Mouse (Mus musculus) fibroblast of lung, adult 2 months (primary cell): ENCODE measurements around the gene Lyl1.
"Not testable (repeated sequence)": the region's sequence is repeated elsewhere in the genome, so short reads cannot be mapped to it uniquely, and the experiment has no call there.

ENCODE experiments used
- DNase-seq: peaks from one replicate; pipeline ENCODE4 v3.0.0-alpha.2; 2011; ENCODE audit warnings: low read depth

Gene Lyl1

DNA sequence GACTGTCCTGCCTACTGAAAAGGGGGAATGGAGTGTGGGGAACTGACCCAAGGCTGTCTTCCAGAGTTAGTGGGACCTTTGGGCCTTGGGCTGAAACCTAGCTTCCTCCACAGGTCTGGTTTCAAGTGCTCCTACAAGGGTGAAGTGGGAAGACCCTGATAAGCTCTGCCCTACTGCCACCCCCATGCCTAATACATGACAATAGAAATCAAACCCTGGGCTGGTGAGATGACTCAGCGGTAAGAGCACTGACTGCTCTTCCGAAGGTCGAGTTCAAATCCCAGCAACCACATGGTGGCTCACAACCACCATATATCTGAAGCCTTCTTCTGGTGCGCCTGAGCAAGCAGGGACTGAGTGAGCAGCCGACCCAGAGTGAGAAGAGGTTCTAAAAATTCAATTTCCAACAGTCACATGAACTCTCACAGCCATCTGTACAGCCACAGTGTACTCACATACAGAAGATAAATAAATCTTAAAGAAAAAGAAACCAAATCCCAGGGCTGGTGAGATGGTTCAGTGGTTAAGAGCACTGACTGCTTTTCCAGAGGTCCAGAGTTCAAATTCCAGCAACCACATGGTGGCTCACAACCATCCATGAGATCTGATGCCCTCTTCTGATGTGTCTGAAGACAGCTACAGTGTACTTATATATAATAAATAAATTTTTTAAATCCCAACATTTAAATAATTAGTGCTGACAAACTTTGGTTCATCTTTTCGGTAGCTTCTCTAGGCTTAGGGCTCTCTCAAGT lies 32.3 kb upstream of the Lyl1 start:
- no peak for DNase-seq

DNA sequence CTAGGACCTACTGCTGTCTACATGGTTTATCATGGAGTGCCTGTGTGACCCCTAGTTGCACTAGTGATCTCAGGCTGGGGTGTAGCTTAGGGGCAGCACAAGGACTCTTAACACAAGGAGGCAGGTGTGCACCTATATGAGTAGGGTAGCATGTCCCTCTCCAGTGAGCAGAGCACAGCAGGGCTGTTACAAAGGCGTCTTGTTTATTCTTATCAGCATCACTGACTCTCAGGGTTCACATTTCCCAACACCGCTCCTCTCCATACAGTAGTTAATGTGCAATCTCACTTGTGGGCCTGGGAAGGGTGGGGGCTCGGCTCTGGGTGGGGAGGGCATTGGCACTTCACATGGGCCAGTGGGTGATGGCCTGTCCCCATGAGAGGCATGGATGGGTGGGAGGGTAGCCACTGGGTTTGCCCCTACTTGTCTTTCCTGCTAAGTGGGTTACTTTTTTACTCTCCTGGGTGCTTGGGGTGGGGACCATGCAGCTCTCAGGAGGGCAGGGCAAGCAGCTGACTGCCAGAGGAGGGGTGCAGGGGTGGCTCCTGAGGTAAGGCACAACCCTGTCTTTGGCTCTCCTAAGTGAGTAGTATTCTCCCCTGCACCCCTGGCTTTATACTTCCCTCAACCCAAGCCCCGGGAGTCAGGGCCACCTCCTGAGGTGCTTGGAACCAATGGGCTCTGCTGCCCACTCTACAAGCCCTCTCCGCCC lies 30.8 kb upstream of the Lyl1 start:
- not testable (repeated sequence) for DNase-seq

DNA sequence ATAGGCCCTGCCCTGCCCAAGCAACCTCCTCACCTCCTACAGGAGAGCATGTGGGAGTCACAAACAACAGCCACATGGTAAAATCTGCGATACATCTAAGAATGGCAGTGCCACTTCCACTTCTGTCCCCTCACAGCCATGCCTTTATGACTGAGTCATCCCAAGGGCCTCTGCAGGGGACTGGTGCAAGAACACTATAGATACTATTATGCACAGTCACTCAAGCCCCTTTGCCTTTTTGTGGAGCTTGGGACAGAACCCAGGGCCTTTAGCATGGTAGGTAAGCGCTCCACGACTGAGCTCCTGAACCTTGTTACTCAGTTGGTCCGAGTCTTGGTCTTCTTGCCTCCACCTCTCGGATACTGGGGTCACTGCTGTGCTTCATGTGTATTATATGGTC lies 24.0 kb upstream of the Lyl1 start:
- no peak for DNase-seq

DNA sequence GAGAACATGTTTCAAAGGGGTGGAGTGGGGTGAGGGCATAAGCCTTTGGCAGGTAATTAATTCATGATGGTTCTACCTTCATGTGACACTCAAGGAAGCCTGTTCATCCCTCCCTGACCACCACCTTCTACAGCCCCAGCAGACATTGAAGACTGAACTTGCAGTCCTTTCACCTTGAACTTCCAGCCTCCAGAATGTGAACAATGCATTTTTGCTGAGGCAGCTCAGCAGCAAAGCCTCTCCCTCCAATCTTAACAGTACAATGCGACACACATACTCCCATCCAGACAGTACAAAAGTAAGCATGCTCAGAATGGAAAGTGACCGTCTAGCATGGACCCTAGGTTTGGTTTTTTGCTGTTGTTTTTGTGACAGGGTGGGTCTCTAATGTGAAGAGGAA lies 19.8 kb upstream of the Lyl1 start:
- DNase-seq = no peak

DNA sequence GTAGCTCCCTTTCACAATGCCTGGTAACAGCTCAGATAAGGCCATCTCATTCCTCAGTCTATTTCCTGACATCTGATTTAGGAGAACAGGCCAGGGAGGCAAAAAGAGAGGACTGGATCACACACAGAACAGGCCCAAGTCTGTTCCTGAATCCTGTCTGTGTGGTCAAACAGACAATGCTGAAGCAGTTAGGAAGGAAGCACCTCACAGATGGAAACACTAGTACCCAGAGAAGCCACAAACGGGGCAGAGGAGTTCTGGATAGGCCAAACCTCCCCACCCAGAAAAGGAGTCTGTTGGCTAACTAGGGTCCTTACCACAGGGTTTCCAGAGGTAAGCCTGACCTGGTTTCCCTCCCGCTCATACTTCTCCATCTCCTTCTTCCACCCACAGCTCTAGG lies 19.0 kb upstream of the Lyl1 start:
- no peak for DNase-seq

DNA sequence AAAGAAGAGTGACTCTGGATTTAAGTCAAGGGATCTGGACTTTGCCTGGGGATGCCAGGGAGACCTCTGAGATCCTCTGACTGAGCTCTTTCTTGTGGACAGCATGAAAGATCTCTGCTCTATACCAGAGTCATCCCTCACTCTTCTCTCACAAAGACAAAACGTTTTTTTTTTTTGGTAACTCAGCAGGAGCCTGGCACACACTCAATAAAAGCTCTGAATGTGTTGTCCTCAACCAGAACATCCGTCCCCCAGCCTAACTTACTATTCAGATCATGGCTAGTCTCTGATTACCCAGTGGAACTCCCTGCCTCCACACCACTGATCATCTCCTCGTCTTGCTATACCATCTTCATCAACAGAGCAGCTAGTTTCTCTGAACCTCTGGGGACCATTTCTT lies 16.7 kb upstream of the Lyl1 start:
- no peak for DNase-seq

DNA sequence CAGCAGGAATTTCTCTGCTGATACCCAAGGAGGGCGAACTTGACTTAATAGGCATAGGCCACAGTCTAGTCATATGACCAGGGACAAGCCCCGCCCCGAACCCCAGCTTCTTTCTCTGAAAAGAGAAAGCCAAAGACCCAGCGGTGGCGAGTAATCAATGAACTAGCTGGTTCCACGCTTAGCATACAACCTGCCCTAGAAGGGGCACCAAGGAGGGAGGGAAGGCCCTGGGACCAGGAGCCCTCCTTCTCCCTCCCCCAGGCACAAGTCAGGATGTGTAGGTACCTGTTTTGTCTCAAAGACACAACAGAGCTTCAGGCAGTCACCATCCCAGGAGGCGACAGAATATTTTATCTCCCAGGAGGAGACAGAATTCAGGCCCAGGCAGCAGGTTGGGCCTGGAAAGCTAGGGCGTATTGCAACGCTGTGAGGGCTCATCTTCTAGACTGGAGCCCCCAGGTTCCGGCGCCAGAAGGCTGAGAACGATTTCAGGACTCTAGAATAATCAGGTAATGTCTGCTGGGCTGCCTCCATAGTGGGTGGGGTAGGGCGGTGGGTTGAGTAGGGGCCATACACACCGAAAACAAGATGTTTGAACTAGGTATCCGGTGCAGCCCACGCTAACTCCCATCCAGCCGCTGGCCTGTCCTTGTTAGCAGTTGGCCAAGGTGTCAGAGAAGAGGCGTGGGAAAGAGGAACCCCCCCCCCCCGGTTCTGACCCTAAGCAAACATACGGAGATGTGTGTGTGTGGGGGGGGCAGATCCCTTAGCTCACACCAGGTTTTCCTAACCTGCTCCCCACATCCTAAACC lies 14.9 kb upstream of the Lyl1 start, which contains the start of gene Trmt1:
Gene Trmt1, plus strand, starts transcription at position 117 of the 812 bp plus-strand sequence.
- DNase-seq = no peak

DNA sequence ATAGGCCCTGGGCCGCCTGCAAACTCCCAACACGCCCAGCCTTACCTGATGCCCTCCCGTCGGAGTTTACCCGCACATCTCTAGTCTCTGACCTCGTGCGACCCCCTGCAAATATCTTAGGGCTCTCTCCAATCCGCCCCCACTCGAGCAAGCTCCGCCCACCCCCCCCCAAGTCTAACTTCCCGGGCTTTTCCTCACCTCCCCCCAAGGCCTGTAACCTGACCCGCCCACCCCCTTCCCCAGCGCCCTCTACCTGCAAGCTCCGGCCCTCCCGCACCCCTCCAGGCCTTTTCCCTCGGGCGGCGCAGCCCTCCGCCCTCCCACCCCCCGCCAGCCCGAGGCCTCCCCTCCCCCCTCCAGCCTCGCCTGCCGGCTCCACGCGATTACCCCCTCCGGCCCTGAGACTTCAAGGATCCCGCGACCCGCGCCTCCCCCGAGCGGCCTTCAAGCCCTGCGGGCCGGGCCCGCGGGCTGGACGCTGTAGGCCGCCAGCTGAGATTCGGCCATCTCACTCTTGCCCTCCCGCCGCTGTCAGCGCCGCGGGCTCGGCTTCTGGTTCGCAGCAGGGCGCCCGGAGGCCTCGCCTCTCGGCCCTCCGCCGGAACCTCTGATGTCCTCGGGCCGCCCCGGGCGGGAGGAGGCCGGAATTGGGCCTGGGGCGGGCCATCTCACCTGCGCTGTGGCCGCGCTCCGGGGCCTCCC lies 14.1 kb upstream of the Lyl1 start:
- no peak for DNase-seq

DNA sequence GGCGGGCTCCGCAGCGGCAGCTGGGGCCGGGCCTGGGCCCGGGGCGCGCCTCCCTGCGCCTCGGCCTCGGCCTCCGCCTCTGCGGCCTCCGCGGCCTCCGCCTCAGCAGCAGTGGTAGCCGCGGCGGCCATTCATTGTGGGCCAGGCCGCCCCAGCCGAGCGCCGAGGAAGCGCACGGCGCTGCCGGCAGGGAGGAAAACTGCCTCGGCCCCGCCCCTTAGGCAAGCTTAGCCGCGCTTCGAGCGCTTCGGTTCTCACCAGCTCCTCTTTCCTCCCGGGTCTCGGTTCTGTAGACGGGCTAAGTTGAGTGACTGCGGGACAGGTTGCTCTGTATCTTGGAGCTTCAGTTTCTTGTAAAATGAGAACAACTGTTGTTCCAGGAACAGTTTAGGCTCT lies 13.6 kb upstream of the Lyl1 start, which contains the start of gene Nacc1:
Gene Nacc1, minus strand, starts transcription at position 158 of the 396 bp plus-strand sequence.
- no peak for DNase-seq

DNA sequence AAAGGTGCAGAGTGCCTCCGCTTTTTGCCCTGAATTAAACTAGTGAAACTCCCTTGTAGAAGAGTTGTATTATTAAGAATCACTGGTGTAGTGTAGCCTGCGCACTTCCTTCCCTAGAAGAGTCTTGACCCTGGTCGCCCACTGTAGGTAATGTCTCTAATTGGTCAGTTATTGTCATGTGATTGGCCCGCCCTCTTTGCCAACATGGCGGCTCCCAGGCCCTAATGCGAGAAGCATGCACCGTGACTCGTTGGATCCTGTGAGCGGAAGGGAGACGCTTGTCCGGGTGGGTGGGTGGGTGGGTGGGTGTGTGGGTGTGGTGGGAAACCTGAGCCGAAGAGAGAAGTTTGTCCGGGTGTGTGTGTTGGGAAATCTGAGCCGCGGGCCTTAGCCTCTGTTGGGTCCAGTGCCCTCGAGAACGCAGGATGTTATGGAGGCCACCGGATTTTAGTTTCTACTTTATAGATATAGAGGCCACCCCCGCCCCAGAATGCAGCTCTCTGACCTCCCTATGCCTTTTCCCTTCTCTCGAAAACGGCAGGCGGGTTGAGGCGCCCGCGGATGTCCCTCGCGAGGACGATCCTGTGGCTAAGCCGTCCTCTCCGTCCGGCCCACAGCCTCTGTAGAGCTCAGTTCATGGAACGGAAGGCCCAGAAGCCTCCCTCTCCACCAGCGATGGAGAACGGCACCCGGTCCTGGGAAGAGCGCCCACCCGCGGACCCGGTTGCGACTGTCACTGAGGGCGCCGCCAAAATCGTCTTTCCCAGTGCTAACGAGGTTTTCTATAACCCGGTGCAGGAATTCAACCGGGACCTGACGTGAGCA lies 12.0 kb upstream of the Lyl1 start:
- no peak for DNase-seq

DNA sequence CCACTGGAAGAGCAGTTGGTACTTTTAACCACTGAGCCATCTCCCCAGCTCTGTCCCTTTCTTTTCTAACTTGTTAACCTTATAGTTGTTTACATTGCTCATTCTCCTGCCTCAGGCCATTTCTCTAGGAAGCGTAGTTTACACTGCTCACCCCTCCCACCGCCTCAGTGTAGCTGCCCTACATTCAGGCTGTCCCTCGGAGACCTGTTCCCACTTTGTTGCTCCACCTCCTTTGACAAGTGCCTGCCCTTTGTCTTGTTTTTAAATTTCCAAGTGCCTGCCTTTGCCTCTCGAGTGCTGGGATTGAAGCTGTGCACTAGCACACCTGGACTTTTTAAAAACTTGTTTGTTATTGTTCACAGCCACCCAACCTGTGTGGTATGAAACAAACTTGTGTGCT lies 7.9 kb upstream of the Lyl1 start:
- DNase-seq = no peak

DNA sequence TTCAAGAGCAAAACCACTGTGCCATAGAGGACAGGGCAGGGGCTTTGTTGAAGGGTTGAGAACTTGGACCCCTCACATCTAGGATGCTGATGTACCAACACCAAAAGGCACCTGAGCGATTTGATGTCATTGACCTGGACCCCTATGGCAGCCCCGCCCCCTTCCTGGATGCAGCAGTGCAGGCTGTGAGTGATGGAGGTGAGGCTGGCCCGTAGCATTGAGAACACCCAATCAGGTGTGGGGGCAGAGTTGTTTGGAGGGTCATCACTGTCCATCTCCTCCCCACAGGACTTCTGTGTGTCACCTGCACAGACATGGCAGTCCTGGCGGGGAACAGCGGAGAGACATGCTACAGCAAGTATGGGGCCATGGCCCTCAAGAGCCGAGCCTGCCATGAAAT lies 6.1 kb upstream of the Lyl1 start:
- no peak for DNase-seq

DNA sequence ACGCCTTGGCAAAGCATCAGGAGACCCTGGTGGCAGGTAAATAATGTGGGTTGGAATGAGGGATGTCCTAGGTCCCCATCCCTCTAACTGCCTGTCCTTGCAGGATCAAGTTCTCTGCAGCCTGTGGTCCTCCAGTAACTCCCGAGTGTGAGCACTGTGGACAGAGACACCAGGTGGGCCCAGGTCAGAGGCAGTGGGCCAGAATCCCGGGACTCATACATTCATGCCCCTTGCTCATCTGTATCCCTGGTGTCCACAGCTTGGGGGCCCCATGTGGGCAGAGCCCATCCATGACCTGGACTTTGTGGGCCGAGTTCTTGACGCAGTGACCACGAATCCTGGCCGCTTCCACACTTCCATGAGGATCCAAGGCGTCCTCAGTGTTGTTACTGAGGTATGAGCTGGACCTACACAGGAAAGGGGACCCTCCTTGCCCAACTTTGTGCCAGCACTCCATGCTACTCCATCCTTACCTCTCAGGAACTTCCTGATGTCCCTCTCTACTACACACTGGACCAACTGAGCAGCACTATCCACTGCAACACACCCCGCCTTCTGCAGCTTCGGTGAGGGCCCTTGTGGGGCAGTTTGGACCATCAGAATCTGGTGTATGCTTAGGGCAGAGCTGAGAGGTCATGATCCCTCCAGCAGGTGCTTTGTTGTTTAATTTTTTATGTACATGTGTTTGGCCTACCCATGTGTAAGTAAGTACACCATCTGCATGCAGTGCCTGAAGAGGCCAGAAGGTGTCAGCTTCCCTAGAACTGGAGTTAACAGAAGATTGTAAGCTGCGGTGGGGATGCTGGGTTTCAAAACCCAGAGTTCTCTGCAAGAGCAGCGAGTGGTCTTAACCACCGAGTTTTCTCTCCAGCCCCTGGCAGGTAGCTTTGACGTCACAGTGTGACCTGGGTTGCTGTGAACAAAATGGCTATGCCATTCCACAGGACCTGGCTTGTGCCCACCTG lies 3.8 kb upstream of the Lyl1 start:
- no peak for DNase-seq

DNA sequence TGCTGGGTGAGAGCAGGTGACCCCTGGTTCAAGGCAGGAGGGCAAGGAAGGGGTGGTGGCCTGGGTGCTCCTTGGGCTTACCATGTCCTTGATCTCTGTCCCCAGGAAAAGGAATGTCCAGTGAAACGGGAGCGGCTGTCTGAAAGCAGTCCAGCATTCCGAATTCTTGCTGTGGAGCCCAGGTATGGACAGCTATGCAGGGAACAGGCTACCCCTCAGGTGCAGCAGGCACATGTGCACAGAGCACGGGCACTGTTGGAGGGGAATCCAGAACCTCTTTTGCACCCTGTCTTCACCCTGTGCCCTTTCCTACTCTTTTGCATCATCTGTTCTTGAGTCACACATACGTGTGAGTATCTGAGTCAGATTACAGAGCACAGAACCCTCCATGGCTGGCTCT lies 3.0 kb upstream of the Lyl1 start:
- no peak for DNase-seq

DNA sequence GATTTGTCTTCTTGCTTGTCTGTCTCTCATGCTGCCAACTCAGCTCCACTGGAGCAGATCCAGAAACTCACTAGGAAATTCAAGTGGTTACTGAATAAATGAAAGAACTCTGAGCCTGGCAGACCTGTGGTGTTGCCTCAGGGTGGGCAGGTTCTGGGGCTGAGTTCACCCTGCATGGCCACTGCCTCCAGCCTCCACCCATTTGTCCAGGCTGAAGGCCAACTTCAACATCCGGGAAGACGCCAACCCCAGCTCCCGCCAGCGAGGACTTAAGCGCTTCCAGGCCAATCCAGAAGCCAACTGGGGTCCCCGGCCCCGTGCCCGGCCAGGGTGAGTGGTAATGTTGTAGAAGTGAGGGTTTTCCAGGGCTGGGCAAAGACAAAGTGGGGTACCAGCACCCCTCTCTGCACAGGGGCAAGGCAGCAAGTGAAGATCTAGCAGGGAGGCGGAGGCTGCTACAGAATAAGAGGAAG lies 2.3 kb upstream of the Lyl1 start:
- DNase-seq = peak; percentile 81

DNA sequence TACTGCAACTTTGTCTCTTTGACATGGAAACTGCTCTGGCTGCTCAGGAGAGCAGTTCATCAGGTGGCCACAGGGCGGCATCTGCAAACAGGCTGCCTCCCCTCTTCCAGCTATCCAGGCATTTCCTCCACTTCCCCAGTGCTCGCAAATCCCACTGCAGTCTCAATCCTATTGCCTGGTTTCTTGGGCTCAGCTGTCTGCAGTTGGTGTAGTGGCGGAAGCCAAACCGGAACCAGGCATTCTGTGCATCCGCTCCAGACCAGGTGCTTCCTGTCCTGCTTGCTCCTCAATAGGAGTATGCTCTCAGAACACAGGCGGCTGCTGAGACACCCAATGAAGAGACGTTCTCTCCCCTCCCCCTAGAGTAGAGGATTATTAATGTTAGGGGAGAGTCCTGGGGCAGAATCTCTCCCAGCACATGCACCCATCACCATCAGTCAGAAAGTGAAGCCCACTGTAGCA lies 1.4 kb upstream of the Lyl1 start:
- no peak for DNase-seq

DNA sequence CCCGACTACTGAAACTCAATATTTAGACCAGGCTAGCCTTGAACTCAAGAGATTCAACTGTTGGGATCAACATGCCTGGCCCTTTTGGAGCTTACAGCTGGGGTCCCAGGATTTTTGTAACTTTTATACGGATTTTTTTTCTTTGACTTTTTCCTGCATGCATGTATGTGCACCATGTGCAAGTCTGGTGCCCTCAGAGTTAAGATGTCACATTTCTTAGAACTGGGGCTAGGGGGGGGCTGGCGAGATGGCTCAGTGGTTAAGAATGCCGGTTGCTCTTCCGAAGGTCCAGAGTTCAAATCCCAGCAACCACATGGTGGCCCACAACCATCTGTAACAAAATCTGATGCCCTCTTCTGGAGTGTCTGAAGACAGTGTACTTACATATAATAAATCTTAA lies 731 bp upstream of the Lyl1 start:
- DNase-seq = no peak

DNA sequence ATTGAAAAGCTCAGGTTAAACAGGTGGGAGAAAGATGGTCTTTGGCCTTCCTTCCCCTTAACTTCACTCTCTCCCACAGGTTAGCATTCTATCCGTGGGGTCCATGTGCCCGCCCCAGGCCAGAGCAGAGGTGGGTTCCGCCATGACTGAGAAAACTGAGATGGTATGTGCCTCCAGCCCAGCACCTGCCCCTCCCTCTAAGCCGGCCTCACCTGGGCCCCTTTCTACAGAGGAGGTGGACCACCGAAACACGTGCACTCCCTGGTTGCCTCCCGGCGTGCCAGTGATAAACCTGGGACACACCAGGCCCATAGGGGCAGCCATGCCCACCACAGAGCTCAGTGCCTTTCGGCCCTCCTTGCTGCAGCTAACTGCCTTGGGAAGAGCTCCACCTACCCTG lies 1.3 kb downstream of the Lyl1 start:
- no peak for DNase-seq

DNA sequence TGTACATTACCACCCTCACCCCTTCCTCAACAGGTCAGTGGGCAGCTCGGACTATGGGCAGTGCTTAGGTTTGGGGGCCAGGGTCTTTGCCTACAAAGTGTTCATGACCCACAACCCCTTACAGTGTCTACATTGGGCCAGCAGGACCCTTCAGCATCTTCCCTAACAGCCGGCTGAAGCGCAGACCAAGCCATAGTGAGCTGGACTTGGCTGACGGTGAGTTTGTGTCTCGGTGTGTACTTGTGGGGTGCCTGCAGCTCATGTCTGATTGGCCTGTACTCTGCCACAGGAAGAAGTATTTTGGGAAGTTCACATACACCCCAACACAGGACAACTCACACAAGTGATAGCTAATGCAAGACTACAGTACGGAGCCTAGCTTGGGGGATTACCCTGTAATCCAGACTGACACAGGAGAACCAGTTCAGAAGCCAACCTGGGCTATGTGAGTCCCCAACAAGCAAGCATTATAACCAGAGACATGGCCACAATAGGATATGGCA lies 1.8 kb downstream of the Lyl1 start:
- DNase-seq = no peak
